ENCODE assay signal across 21 mouse cellular contexts in genomic region chr15:89288227-89288767, GRCm38 (mm10). TPM values are rescaled to one million over a fixed set of nuclear protein-coding genes. Genes with fewer than 3 reads are reported as not detected.
DNase-seq lines count a peak whose midpoint lies in the region; ATAC-seq and TF ChIP-seq lines count a peak whose summit lies in the region.
"Had no signal": no experiment of that assay in that cellular context is flagged by ENCODE, and none has a peak within 500 bp of the region (broad histone marks: within the 10 kb centered on the region; RNA-seq: fewer than 3 reads in every experiment).

No protein-coding gene starts in this region.

- H3K4me1 ChIP-seq in forebrain, embryonic 15.5 days: 0 out of 2 replicates have a peak, but pooled peaks cover 2% of the 10 kb centered on the region
- H3K4me1 ChIP-seq in forebrain, embryonic 11.5 days (replicated peaks; ENCODE audit: control insufficient read depth, insufficient read depth, low read length): no peaks in the 10 kb centered on the region
- no peaks in the 10 kb centered on the region for H3K4me1 ChIP-seq in kidney, embryonic 14.5 days (ENCODE audit: control insufficient read depth, insufficient read depth, low read length)
- H3K4me1 ChIP-seq in kidney, adult 2 months (ENCODE audit: control insufficient read depth, insufficient read depth, low read length): no peaks in the 10 kb centered on the region
- no peaks in the 10 kb centered on the region for H3K4me1 ChIP-seq in neural tube, embryonic 12.5 days

- 90% methylated on average over 23 of the region's 23 CpGs for WGBS in forebrain, embryonic 15.5 days
- 91% methylated on average over 23 of the region's 23 CpGs for WGBS in forebrain, embryonic 11.5 days
- 83% methylated on average over 23 of the region's 23 CpGs for WGBS in kidney, embryonic 14.5 days
- 78% methylated on average over 23 of the region's 23 CpGs for WGBS in kidney, adult 2 months
- 86% methylated on average over 23 of the region's 23 CpGs for WGBS in neural tube, embryonic 12.5 days

- H3K36me3 ChIP-seq in forebrain, embryonic 15.5 days: peaks cover 90% of the 10 kb centered on the region
- H3K36me3 ChIP-seq in forebrain, embryonic 11.5 days (ENCODE audit: control insufficient read depth, insufficient read depth, low read length): peaks cover 9% of the 10 kb centered on the region; the same call in 1 of the 2 replicates
- peaks cover 76% of the 10 kb centered on the region for H3K36me3 ChIP-seq in kidney, embryonic 14.5 days (ENCODE audit: control insufficient read depth, insufficient read depth, low read length)
- H3K36me3 ChIP-seq in kidney, adult 2 months (ENCODE audit: control insufficient read depth, insufficient read depth, low read length): no peaks in the 10 kb centered on the region; the same call in none of the 2 replicates
- peaks cover 86% of the 10 kb centered on the region for H3K36me3 ChIP-seq in neural tube, embryonic 12.5 days

- TF ChIP-seq CTCF in kidney, adult 2 months (conservative IDR thresholded peaks at IDR 0.05; ENCODE audit: insufficient read depth, insufficient read length, low read depth, low read length): no peak

- no peaks in the 10 kb centered on the region for H3K27me3 ChIP-seq in forebrain, embryonic 15.5 days
- no peaks in the 10 kb centered on the region for H3K27me3 ChIP-seq in forebrain, embryonic 11.5 days (ENCODE audit: control insufficient read depth, insufficient read depth, low read length)
- no peaks in the 10 kb centered on the region for H3K27me3 ChIP-seq in kidney, embryonic 14.5 days (ENCODE audit: control insufficient read depth, insufficient read depth, low read length)
- H3K27me3 ChIP-seq in kidney, adult 2 months (replicated peaks; ENCODE audit: control insufficient read depth, insufficient read depth, low read length): no peaks in the 10 kb centered on the region
- no peaks in the 10 kb centered on the region for H3K27me3 ChIP-seq in neural tube, embryonic 12.5 days (replicated peaks)
- H3K27me3 ChIP-seq: liver, embryonic 15.5 days; Patski had no signal

- H3K9me3 ChIP-seq in forebrain, embryonic 15.5 days: no peaks in the 10 kb centered on the region
- H3K9me3 ChIP-seq in forebrain, embryonic 11.5 days (ENCODE audit: control insufficient read depth, low read length): no peaks in the 10 kb centered on the region
- no peaks in the 10 kb centered on the region for H3K9me3 ChIP-seq in kidney, embryonic 14.5 days (ENCODE audit: control insufficient read depth, low read length)
- H3K9me3 ChIP-seq in neural tube, embryonic 12.5 days: no peaks in the 10 kb centered on the region
- H3K9me3 ChIP-seq: liver, embryonic 15.5 days had no signal

- ATAC-seq in forebrain, embryonic 15.5 days (replicated peaks): peak; percentile 55; the same call in 1 of the 2 replicates
- ATAC-seq in forebrain, embryonic 11.5 days (replicated peaks; ENCODE audit: low FRiP score): no peak
- 0 out of 2 replicates have a peak, but pooled peaks have one; percentile 11 for ATAC-seq in kidney, embryonic 14.5 days (ENCODE audit: low FRiP score, low TSS enrichment)
- peak; percentile 35; the same call in 1 of the 2 replicates for ATAC-seq in neural tube, embryonic 12.5 days (ENCODE audit: low FRiP score, low read depth)
- ATAC-seq: activated CD4-positive, CD25-positive, alpha-beta regulatory T cell, adult 4 months; Patski had no signal

- no peak overlapping the region for H3K27ac ChIP-seq in forebrain, embryonic 15.5 days (replicated peaks)
- no peak overlapping the region for H3K27ac ChIP-seq in forebrain, embryonic 11.5 days (ENCODE audit: low read depth, low read length)
- H3K27ac ChIP-seq in kidney, embryonic 14.5 days (ENCODE audit: low read depth, low read length): no peak overlapping the region
- H3K27ac ChIP-seq in kidney, adult 2 months (ENCODE audit: insufficient read depth, low read depth, low read length): no peak overlapping the region
- H3K27ac ChIP-seq in neural tube, embryonic 12.5 days: no peak overlapping the region

- H3K4me2 ChIP-seq in forebrain, embryonic 15.5 days (replicated peaks): no peak overlapping the region
- no peak overlapping the region for H3K4me2 ChIP-seq in forebrain, embryonic 11.5 days (ENCODE audit: low read depth, low read length, severe bottlenecking)
- H3K4me2 ChIP-seq in kidney, embryonic 14.5 days (replicated peaks; ENCODE audit: low read depth, low read length): no peak overlapping the region
- H3K4me2 ChIP-seq in neural tube, embryonic 12.5 days (replicated peaks): no peak overlapping the region
- H3K4me2 ChIP-seq: liver, embryonic 15.5 days had no signal

- H3K9ac ChIP-seq in forebrain, embryonic 15.5 days (replicated peaks): no peak overlapping the region
- H3K9ac ChIP-seq in forebrain, embryonic 11.5 days (ENCODE audit: low read length): no peak overlapping the region
- H3K9ac ChIP-seq in kidney, embryonic 14.5 days (ENCODE audit: low read depth, low read length): no peak overlapping the region
- H3K9ac ChIP-seq in neural tube, embryonic 12.5 days: no peak overlapping the region
- H3K9ac ChIP-seq: liver, embryonic 15.5 days had no signal

- H3K4me3 ChIP-seq in forebrain, embryonic 15.5 days: no peak overlapping the region
- no peak overlapping the region for H3K4me3 ChIP-seq in forebrain, embryonic 11.5 days (ENCODE audit: low read depth, low read length)
- H3K4me3 ChIP-seq in kidney, embryonic 14.5 days (ENCODE audit: low read length): no peak overlapping the region
- no peak overlapping the region for H3K4me3 ChIP-seq in kidney, adult 2 months (ENCODE audit: insufficient read depth, low read depth, low read length)
- no peak overlapping the region for H3K4me3 ChIP-seq in neural tube, embryonic 12.5 days
- H3K4me3 ChIP-seq: liver, embryonic 15.5 days had no signal

- no peak for DNase-seq in forebrain, embryonic 11.5 days (ENCODE audit: low spot score)
- no peak for DNase-seq in kidney, adult 2 months
- DNase-seq in neural tube, embryonic 10.5 days (ENCODE audit: extremely low spot score, low spot score): no peak
- no peak for DNase-seq in urinary bladder, postnatal 4 days (ENCODE audit: low spot score in 2 of 2)
- DNase-seq: adrenal gland, postnatal 14 days; cerebellum, adult 8-10 months; gastrocnemius, postnatal 25 days; kidney, adult 11 months; kidney, postnatal 14 days; left cerebral cortex, postnatal 4 days; lung, postnatal 36 days; spleen, adult 18-20 months; thymus, adult 2 months had no signal

- TF ChIP-seq POLR2A in kidney, adult 2 months (IDR thresholded peaks at IDR 0.05; ENCODE audit: low read depth, low read length): no peak

RNA-seq across cellular contexts. Expression of gene Sbf1, which starts 26.8 kb away (rescaled TPM):
- polyA plus RNA-seq in forebrain, embryonic 15.5 days (2015; fragmentation: Nextera tagmentation; extraction: Ambion mirVana): 79.0 and 83.4 TPM in 2 replicates
- 76.5 and 87.8 TPM in 2 replicates for polyA plus RNA-seq in forebrain, embryonic 11.5 days (2014; fragmentation: Nextera tagmentation; extraction: Ambion mirVana)
- polyA plus RNA-seq in kidney, embryonic 14.5 days (2014; fragmentation: Nextera tagmentation; extraction: Ambion mirVana): 55.6 and 62.0 TPM in 2 replicates
- polyA plus RNA-seq in kidney, adult 2 months (2012; rRNA removed): 174 and 184 TPM in 2 replicates
- polyA plus RNA-seq in neural tube, embryonic 12.5 days (2016; fragmentation: Nextera tagmentation; extraction: Ambion mirVana): 88.9 and 90.5 TPM in 2 replicates

RNA-seq across cellular contexts. Expression of gene Adm2, which starts 34.2 kb away (rescaled TPM):
- not detected in 2 replicates for polyA plus RNA-seq in forebrain, embryonic 15.5 days (2015; fragmentation: Nextera tagmentation; extraction: Ambion mirVana)
- 0.15 TPM in 1 of 2 replicates, not detected in the other for polyA plus RNA-seq in forebrain, embryonic 11.5 days (2014; fragmentation: Nextera tagmentation; extraction: Ambion mirVana)
- polyA plus RNA-seq in kidney, embryonic 14.5 days (2014; fragmentation: Nextera tagmentation; extraction: Ambion mirVana): 0.43 and 0.44 TPM in 2 replicates
- 12.1 and 13.4 TPM in 2 replicates for polyA plus RNA-seq in kidney, adult 2 months (2012; rRNA removed)
- not detected in 2 replicates for polyA plus RNA-seq in neural tube, embryonic 12.5 days (2016; fragmentation: Nextera tagmentation; extraction: Ambion mirVana)
- polyA plus RNA-seq: activated CD4-positive, CD25-positive, alpha-beta regulatory T cell, adult 4 months; stomach, embryonic 14.5 days had no signal

RNA-seq across cellular contexts. Expression of gene Miox, which starts 45.9 kb away (rescaled TPM):
- not detected in 2 replicates for polyA plus RNA-seq in forebrain, embryonic 15.5 days (2015; fragmentation: Nextera tagmentation; extraction: Ambion mirVana)
- polyA plus RNA-seq in forebrain, embryonic 11.5 days (2014; fragmentation: Nextera tagmentation; extraction: Ambion mirVana): not detected in 2 replicates
- 0.76 TPM in 1 of 2 replicates, not detected in the other for polyA plus RNA-seq in kidney, embryonic 14.5 days (2014; fragmentation: Nextera tagmentation; extraction: Ambion mirVana)
- 7,787 and 8,230 TPM in 2 replicates for polyA plus RNA-seq in kidney, adult 2 months (2012; rRNA removed)
- polyA plus RNA-seq in neural tube, embryonic 12.5 days (2016; fragmentation: Nextera tagmentation; extraction: Ambion mirVana): not detected in 2 replicates
- polyA plus RNA-seq: activated CD4-positive, CD25-positive, alpha-beta regulatory T cell, adult 4 months; heart, embryonic 14.5 days; Patski; stomach, embryonic 14.5 days had no signal

Comparison
In these comparisons a context has a peak if more than half of its experiments do, and no peak if none do; other contexts are left out.
1. RNA of gene Miox, which starts 45.9 kb away (polyA plus RNA-seq): 7,787 to 8,230 TPM in kidney, adult 2 months; 0.76 TPM in kidney, embryonic 14.5 days, not detected in forebrain, embryonic 15.5 days, not detected in forebrain, embryonic 11.5 days and not detected in neural tube, embryonic 12.5 days; every median in the first group is over 1,000 times any median in the second.